Mouse (Mus musculus) gastrocnemius, adult 2 months (tissue): ENCODE measurements at regions not wholly inside any gene's neighbourhood (a gene's known extent, or its start where the extent isn't known, plus 50 kb on each side); places are given as distances from the start of the nearest gene placed in this dataset.
A peak's percentile ranks its signal among the peaks of the same experiment; 100 is the strongest.

Source experiments
- DNase-seq: peaks from one replicate; pipeline ENCODE4 v3.0.0; 2022
- H3K27ac ChIP-seq: fragments of 200-600 bp; 2 replicates; pipeline ENCODE4 v1.8.1; 2022; ENCODE audit warnings: mild to moderate bottlenecking
- H3K4me3 ChIP-seq: fragments of 200-600 bp; 2 replicates; pipeline ENCODE4 v1.8.1; 2022; ENCODE audit warnings: mild to moderate bottlenecking, moderate library complexity
- CTCF ChIP-seq: fragments of 200-600 bp; IDR thresholded peaks from 2 replicates; pipeline ENCODE4 v1.8.1; 2022; ENCODE audit warnings: antibody characterized with exemption, mild to moderate bottlenecking, moderate library complexity
- intact Hi-C: fragments of 180-260 bp; cut with DNase I; formaldehyde crosslinking; loops from one replicate; pipeline ENCODE4 v1.15.1; 2025

GRCm38 (mm10) chr17:16101548-16101947, 270.7 kb upstream of the Rgmb start:
- intact Hi-C loops = no loop called here
- TF ChIP-seq CTCF = no peak
- DNase-seq = no peak

GRCm38 (mm10) chr17:16092952-16093351, 262.1 kb upstream of the Rgmb start:
- no peak for TF ChIP-seq CTCF
- no peak overlapping the region for H3K4me3 ChIP-seq
- DNase-seq = no peak
- intact Hi-C loops = no loop called here
- no peak overlapping the region for H3K27ac ChIP-seq

More at GRCm38 (mm10) chr17:16101548-16101947, 270.7 kb upstream of the Rgmb start:
- no peak overlapping the region for H3K27ac ChIP-seq
- H3K4me3 ChIP-seq = no peak overlapping the region

- DNase-seq = no peak
- intact Hi-C loops = loop anchor here (2.0 kb wide), 1 partner anchor 69 kb away; no protein-coding TSS in a partner anchor
- Histone ChIP-seq H3K27ac (no peak overlapping the region), H3K4me3 (no peak overlapping the region)
- TF ChIP-seq CTCF = no peak
Observed at GRCm38 (mm10) chr17:16089619-16090280, 258.9 kb upstream of the Rgmb start.

GRCm38 (mm10) chr17:16088879-16089618, 258.2 kb upstream of the Rgmb start:
- intact Hi-C loops = no loop called here
- Histone ChIP-seq H3K27ac (no peak overlapping the region), H3K4me3 (no peak overlapping the region)
- no peak for TF ChIP-seq CTCF
- DNase-seq = no peak

- intact Hi-C loops = no loop called here
- no peak for DNase-seq
- Histone ChIP-seq H3K27ac (no peak overlapping the region), H3K4me3 (no peak overlapping the region)
- no peak for TF ChIP-seq CTCF
Observed at GRCm38 (mm10) chr17:16087046-16087445, 256.2 kb upstream of the Rgmb start.

DNA sequence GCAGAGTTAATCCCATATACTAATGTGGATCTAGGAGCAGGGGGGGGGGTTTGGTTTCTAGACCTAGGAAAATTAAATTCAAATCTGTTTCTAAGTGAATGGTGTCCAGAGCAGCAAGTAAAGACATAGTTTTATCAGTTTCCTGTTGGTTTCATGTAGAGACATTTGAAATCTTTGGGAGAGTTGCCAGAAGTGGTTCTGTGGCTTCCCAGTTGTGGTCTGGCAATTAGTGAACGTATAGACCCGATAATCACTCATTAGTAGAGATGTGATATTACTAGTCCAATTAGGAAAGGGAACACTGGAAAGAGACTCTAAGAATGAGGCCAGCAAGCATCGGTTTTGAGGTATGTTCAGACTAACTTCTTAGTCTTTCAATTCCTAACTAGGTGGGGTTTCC, 252.0 kb upstream of the Rgmb start:
- H3K27ac ChIP-seq = no peak overlapping the region
- TF ChIP-seq CTCF = no peak
- no peak for DNase-seq

GRCm38 (mm10) chr17:16078549-16078948, 247.7 kb upstream of the Rgmb start:
- Histone ChIP-seq H3K27ac (no peak overlapping the region), H3K4me3 (no peak overlapping the region)
- TF ChIP-seq CTCF = no peak
- DNase-seq = no peak
- intact Hi-C loops = no loop called here

More for the DNA sequence above, 252.0 kb upstream of the Rgmb start:
- no peak overlapping the region for H3K4me3 ChIP-seq
- intact Hi-C loops = no loop called here

DNA sequence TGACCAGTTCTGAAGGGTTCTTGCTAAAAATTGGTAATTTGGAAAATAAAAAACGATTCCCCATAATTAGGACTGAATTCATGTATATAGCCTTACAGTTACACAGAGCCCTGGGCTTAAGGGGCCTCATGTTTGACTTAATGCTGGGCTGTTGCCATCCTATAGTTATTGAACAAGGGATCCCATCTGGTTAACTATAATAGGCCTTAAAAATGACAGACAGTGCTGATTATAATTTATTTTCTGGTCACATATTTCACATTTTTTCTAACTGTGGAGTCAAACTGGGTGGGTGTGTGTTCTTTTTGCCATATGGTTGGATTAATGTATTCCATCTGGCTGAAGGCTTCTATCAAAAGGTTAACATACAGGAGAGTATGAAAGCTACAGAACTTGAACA, 238.5 kb upstream of the Rgmb start:
- H3K4me3 ChIP-seq = no peak overlapping the region
- no peak overlapping the region for H3K27ac ChIP-seq
- TF ChIP-seq CTCF = no peak
- intact Hi-C loops = no loop called here
- DNase-seq = no peak

GRCm38 (mm10) chr17:16067858-16068257, 237.0 kb upstream of the Rgmb start:
- DNase-seq = no peak
- Histone ChIP-seq H3K27ac (no peak overlapping the region), H3K4me3 (no peak overlapping the region)
- intact Hi-C loops = no loop called here
- no peak for TF ChIP-seq CTCF

- no peak for TF ChIP-seq CTCF
- peak overlapping the region; percentile 41 for H3K27ac ChIP-seq
- intact Hi-C loops = no loop called here
- DNase-seq = peak; percentile 39
- no peak overlapping the region for H3K4me3 ChIP-seq
Observed at GRCm38 (mm10) chr17:16054481-16054880, 223.6 kb upstream of the Rgmb start.

DNA sequence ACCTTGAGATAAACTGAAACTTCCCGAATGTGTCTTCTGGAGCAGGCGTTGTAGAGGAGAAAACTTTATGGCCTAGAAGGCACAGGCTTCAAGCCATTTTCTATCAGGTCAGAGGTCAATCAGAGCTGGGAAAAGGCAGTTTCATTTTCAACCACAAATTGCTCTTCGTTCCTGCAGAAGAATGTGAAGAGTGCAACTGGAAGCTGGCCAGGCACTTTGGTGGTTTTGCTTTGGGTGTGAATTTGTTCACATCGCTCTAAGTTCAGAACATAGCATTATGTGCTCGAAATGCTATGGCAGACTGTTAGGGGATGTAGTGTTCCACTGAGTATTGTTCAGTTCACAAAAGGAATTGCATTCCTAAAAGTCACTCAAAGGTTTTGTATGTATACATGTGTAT, 220.9 kb upstream of the Rgmb start:
- peak overlapping the region; percentile 12 for H3K27ac ChIP-seq
- no peak for TF ChIP-seq CTCF
- no peak overlapping the region for H3K4me3 ChIP-seq
- intact Hi-C loops = no loop called here
- DNase-seq = peak; percentile 50

DNA sequence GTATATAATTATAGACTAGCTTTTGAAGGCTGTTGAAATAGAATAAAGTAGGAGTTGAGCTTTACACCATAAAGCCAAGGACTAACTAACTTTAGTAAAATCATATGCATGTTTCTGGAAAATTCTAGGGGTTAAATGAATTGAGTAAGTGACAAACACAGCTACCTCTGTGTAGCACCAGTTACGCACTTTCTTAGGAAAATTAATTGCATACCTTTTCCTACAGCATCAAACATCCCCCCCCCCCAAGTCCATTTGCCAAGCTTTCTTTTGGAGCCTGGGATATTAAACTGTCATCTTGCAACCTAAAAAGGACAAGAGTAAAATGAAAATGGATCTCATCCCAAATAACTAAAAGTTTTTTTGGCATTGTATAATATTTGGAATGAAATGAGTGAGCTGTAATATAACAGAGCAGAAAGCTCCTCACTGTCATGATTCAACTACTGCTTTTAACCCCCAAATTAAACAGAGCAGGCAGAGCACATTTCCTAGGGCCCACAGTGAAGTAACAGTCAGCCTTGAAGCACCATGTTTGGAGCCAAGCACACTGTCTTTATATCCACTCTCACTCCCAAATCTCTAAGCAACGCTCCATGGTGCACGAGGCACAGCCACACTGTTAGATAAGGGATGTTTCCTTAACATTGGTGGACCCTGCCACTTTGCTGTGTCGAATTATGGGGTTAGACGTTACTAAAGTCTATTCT, 210.9 kb upstream of the Rgmb start:
- no peak for DNase-seq
- Histone ChIP-seq H3K27ac (no peak overlapping the region), H3K4me3 (no peak overlapping the region)
- TF ChIP-seq CTCF = no peak
- intact Hi-C loops = no loop called here

- no peak overlapping the region for H3K27ac ChIP-seq
- intact Hi-C loops = no loop called here
- TF ChIP-seq CTCF = no peak
- no peak overlapping the region for H3K4me3 ChIP-seq
- no peak for DNase-seq
Observed at GRCm38 (mm10) chr17:16027989-16028388, 197.2 kb upstream of the Rgmb start.
